Mouse (Mus musculus): ENCODE data around the gene Apol9a.

GRCm38 (mm10) chr15:77363578-77363977 lies 47.4 kb downstream of the Apol9a start:
- TF ChIP-seq CTCF (IDR thresholded peaks at IDR 0.05; ENCODE audit: low read depth) (no peak), EP300 (IDR thresholded peaks at IDR 0.05; ENCODE audit: low read depth) (no peak)

Measured in liver, postnatal 0 days (tissue).